Mouse (Mus musculus) stomach, embryonic 14.5 days (tissue): Measurements from ENCODE around the gene Entr1. TPM values are rescaled to one million over a fixed set of nuclear protein-coding genes. Genes with fewer than 3 reads are reported as not detected.
"Not testable (repeated sequence)": the region's sequence is repeated elsewhere in the genome, so short reads cannot be mapped to it uniquely, and the experiment has no call there.

Experiments used
- ATAC-seq: fragments of 200-750 bp; cut with Nextera tagmentation; 2 replicates; pipeline ENCODE4 v1.8.0; 2017; ENCODE audit warnings: low read depth, moderate TSS enrichment; ENCODE audit not compliant: insufficient number of reproducible peaks, insufficient read depth, low FRiP score
- H3K27ac ChIP-seq: fragments of 300-500 bp; sonication (generic); 2 replicates; pipeline ENCODE4 v1.5.1; 2014; ENCODE audit warnings: mild to moderate bottlenecking, low read length, moderate library complexity, mixed read lengths
- H3K27me3 ChIP-seq: fragments of 300-500 bp; sonication (generic); 2 replicates; pipeline ENCODE4 v1.6.1; 2014; ENCODE audit warnings: low read length, control low read depth, mixed read lengths; ENCODE audit not compliant: control insufficient read depth, insufficient read depth
- H3K36me3 ChIP-seq: fragments of 300-500 bp; sonication (generic); 2 replicates; pipeline ENCODE4 v1.6.1; 2014; ENCODE audit warnings: mild to moderate bottlenecking, control low read depth, low read length, moderate library complexity, mixed read lengths; ENCODE audit not compliant: control insufficient read depth, insufficient read depth
- H3K4me1 ChIP-seq: fragments of 300-500 bp; sonication (generic); 2 replicates; pipeline ENCODE4 v1.6.1; 2014; ENCODE audit warnings: low read length, control low read depth, mixed read lengths; ENCODE audit not compliant: control insufficient read depth, insufficient read depth
- H3K4me2 ChIP-seq: fragments of 300-500 bp; sonication (generic); replicated peaks from 2 replicates; pipeline ENCODE4 v1.6.1; 2014; ENCODE audit warnings: low read depth, low read length, control low read depth
- H3K4me3 ChIP-seq: fragments of 300-500 bp; sonication (generic); 2 replicates; pipeline ENCODE4 v1.5.1; 2014; ENCODE audit warnings: low read depth, low read length, control low read depth
- H3K9ac ChIP-seq: fragments of 300-500 bp; sonication (generic); replicated peaks from 2 replicates; pipeline ENCODE4 v1.6.1; 2014; ENCODE audit warnings: low read depth, mild to moderate bottlenecking, control low read depth, low read length, moderate library complexity, mixed read lengths
- H3K9me3 ChIP-seq: fragments of 300-500 bp; sonication (generic); 2 replicates; pipeline ENCODE4 v1.6.1; 2016; ENCODE audit warnings: low read depth, low read length, control low read depth; ENCODE audit not compliant: control insufficient read depth
- WGBS: fragments of 180-500 bp; shearing (Covaris S2); extraction: QIAGEN DNeasy Blood & Tissue Kit; methylation state at CpG from one replicate; pipeline ENCODE4 v1.1.7; 2014; 5-methylcytosine and 5-hydroxymethylcytosine counted together
- polyA plus RNA-seq: library from polyadenylated mRNA; unstranded; fragments of >200 nt; fragmentation: Nextera tagmentation; extraction: Ambion mirVana; gene quantifications from 2 replicates; pipeline ENCODE4 v1.2.1, GENCODE M21; 2014

The Entr1 gene
- polyA plus RNA-seq, 1 experiment from 2014 or later = 102 TPM

DNA sequence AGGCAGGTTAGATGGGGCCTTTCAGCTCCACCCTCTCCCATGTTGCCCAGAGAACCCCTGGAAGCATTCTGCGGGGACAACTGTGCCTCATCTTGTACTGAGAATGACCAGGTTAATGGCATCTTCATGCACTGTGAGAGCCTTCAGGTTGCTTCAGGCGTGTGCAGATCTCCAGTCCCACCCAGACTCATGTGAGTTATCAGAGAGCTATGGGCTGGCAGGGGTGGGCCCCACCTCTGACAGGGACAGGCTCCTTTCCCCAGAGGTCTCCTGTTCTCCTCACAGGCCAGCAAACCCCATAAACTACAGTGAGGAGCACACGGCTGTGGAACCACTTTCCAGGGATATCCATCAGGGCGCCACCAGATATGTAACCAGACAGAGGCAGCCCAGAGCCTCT lies 11.9 kb upstream of the Entr1 start:
- peaks cover 56% of the 10 kb centered on the region for H3K36me3 ChIP-seq
- H3K9me3 ChIP-seq = no peaks in the 10 kb centered on the region
- WGBS = 81% methylated on average over 4 of the region's 4 CpGs
- H3K4me3 ChIP-seq = no peak overlapping the region
- H3K4me2 ChIP-seq = no peak overlapping the region
- H3K27ac ChIP-seq = no peak overlapping the region
- H3K4me1 ChIP-seq = no peaks in the 10 kb centered on the region
- no peak for ATAC-seq
- no peak overlapping the region for H3K9ac ChIP-seq
- no peaks in the 10 kb centered on the region for H3K27me3 ChIP-seq

DNA sequence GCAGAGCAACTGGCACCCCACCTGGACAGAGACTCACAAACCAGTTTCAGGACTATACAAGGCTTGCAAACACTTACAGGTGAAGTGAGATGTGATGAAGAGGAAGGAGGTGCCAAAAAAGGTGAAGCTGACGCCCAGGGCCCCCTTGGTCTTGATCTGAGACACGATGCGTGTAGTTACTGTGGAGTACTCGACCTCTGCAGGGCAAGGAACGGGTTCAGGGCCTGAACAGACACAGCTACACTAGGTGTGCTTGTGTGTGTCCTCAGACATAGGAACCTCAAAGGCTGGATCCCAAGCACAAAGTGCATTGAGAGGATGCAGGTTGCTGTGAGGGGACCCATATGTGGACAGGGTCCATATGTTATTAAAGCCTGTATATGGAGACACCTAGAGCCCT lies 11.2 kb upstream of the Entr1 start:
- Histone ChIP-seq H3K9me3 (no peaks in the 10 kb centered on the region), H3K9ac (no peak overlapping the region), H3K36me3 (peaks cover 64% of the 10 kb centered on the region), H3K4me2 (no peak overlapping the region), H3K4me3 (no peak overlapping the region), H3K27me3 (no peaks in the 10 kb centered on the region), H3K27ac (no peak overlapping the region), H3K4me1 (no peaks in the 10 kb centered on the region)
- WGBS = 85% methylated on average over 5 of the region's 5 CpGs
- ATAC-seq = no peak

DNA sequence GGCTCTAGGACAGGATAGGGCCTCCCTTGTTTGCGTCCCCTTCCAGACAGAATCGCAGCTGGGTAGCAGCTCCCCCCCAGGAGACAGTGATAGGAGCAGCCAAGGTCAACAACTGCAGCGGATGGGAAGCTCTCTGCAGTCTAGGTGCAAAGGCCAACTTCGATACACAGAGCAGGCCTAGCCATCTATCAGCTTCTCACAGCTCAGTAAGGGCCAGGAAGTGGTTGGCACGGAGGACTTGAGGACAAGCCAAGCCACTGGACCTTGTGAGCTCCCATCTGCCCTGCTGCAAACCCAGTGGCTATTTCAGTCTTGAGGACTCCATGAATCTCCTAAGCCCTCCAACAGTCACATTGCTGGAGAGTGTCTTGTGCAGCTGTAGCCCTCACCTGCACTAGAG lies 10.5 kb upstream of the Entr1 start:
- Histone ChIP-seq H3K27ac (no peak overlapping the region), H3K9me3 (no peaks in the 10 kb centered on the region), H3K27me3 (no peaks in the 10 kb centered on the region), H3K4me3 (no peak overlapping the region), H3K36me3 (peaks cover 70% of the 10 kb centered on the region), H3K4me1 (no peaks in the 10 kb centered on the region), H3K9ac (no peak overlapping the region), H3K4me2 (no peak overlapping the region)
- 81% methylated on average over 5 of the region's 5 CpGs for WGBS
- ATAC-seq = no peak

DNA sequence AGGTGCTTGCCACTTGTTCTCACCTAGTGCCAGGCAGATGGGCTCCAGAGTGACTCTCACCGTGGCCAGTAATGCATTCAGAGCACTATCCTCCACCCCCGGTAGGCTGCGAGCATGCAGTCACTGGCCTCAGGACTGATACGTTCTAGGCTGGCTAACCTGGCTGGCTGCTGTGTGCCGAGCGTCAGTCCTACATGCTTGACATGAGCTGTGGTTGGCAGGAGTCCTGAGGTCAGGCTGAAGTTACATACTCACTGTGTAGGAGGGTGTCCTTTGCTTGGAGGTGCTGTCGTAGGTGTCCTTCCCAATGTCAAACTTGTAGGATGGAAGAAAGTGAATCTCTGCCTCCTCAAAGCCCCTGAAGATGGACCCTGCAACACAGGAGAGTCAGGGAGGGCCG lies 9.9 kb upstream of the Entr1 start:
- Histone ChIP-seq H3K36me3 (peaks cover 77% of the 10 kb centered on the region), H3K27ac (no peak overlapping the region), H3K4me3 (no peak overlapping the region), H3K27me3 (no peaks in the 10 kb centered on the region), H3K9me3 (no peaks in the 10 kb centered on the region), H3K9ac (no peak overlapping the region), H3K4me1 (no peaks in the 10 kb centered on the region), H3K4me2 (no peak overlapping the region)
- 88% methylated on average over 8 of the region's 8 CpGs for WGBS
- ATAC-seq = no peak

DNA sequence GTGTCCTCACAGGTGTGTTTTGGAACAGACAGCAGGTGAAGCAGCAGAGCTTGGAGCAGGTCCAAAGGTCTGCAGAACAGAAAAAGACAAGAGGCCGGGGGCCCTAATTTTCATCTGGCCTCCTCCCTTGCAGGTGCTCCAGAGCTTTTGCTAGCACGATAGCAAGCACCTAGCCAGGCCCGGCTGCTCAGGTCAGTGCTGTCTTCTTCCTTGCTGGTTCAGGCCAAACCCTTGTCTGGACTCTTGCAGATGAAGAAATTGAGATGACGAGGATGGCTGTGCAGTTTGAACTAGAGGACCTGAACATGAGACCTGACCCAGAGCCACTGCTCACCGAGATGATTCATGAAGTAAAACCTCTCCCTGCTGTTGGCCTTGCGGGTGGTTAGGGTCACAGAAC lies 2.5 kb upstream of the Entr1 start:
- Histone ChIP-seq H3K9me3 (no peaks in the 10 kb centered on the region), H3K4me1 (peaks cover 9% of the 10 kb centered on the region; the same call in 1 of the 2 replicates), H3K27me3 (no peaks in the 10 kb centered on the region), H3K36me3 (peaks cover 70% of the 10 kb centered on the region), H3K9ac (no peak overlapping the region), H3K27ac (no peak overlapping the region), H3K4me2 (no peak overlapping the region), H3K4me3 (no peak overlapping the region)
- 95% methylated on average over 6 of the region's 6 CpGs for WGBS
- no peak for ATAC-seq

DNA sequence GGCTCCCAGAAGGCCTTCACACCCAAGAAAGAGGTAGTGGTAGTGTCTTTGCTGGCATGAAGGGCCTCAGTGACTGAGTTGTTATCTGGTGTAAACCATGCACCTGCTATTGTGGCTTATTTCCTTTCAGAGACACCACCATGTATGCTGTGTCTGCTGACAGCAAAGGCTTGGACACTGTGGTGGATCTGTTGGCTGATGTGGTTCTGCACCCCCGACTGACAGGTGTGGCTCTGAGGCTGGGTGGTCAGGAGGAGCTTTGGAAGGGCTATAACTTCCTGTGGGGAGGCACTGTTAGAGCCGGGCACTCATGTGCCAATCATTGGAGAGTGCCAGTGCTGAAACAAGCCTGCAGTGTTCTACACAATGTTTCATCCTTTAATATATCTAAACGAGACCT lies 1.8 kb upstream of the Entr1 start:
- no peak for ATAC-seq
- Histone ChIP-seq H3K27ac (no peak overlapping the region), H3K27me3 (no peaks in the 10 kb centered on the region), H3K4me2 (no peak overlapping the region), H3K4me3 (no peak overlapping the region), H3K9ac (no peak overlapping the region), H3K4me1 (peaks cover 9% of the 10 kb centered on the region; the same call in 1 of the 2 replicates), H3K9me3 (no peaks in the 10 kb centered on the region), H3K36me3 (peaks cover 70% of the 10 kb centered on the region)
- WGBS = 85% methylated on average over 3 of the region's 3 CpGs

DNA sequence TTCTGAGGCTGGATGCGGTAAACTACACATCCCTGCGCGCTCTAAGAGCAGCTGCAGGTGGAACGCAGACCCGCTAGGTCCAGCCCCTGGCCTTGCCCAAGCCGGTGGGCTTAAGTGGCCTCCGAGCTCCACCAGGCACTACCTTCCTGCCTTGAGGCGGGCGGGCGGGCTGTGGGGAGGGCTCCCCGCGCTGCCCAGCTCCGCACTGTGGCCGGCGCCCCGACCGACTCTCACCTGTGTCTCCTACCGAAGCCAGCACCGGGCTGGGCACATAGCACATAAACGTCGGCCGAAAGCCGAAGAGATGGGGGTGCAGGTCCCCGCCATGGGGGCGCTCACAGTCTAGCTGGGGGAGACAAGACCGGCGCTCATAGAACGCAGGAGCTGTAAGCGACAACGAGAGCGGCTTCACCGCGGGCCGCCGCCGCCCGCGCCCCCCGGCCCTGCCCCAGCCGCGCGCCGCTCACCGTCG lies 398 bp downstream of the Entr1 start:
- peaks cover 9% of the 10 kb centered on the region; the same call in 1 of the 2 replicates for H3K4me1 ChIP-seq
- ATAC-seq = peak; percentile 46
- H3K9me3 ChIP-seq = no peaks in the 10 kb centered on the region
- H3K27ac ChIP-seq = peak overlapping the region; percentile 24; the same call in 1 of the 2 replicates
- H3K27me3 ChIP-seq = no peaks in the 10 kb centered on the region
- peaks cover 67% of the 10 kb centered on the region for H3K36me3 ChIP-seq
- peak overlapping the region; percentile 93 for H3K4me2 ChIP-seq
- under 1% methylated on average over 45 of the region's 45 CpGs for WGBS
- H3K9ac ChIP-seq = peak overlapping the region; percentile 78
- peak overlapping the region; percentile 96 for H3K4me3 ChIP-seq

DNA sequence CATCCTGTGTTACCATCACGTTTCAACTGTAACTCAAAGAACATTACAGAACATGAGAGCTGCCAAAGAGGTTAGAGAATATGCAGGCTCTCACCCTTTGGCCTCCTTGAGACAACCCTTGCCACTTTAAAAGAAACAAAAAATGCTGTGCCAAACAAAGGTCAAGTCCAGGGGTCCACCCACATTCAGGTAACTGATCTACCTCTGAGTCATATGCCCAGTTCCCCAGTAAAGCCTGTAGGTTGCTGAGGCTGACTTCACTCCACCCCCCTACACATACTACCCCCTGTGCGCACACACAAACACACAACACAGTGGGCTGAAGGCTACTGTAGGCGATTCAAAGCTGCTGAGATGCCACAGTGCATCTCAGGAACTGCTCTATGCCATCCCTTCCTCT lies 1.4 kb downstream of the Entr1 start:
- Histone ChIP-seq H3K36me3 (peaks cover 64% of the 10 kb centered on the region), H3K4me1 (peaks cover 9% of the 10 kb centered on the region; the same call in 1 of the 2 replicates), H3K4me2 (peak overlapping the region; percentile 93; the same call in 1 of the 2 replicates), H3K27ac (no peak overlapping the region), H3K9ac (no peak overlapping the region), H3K4me3 (peak overlapping the region; percentile 96; the same call in 1 of the 2 replicates), H3K9me3 (no peaks in the 10 kb centered on the region), H3K27me3 (no peaks in the 10 kb centered on the region)
- WGBS = 91% methylated on average over 3 of the region's 3 CpGs
- no peak for ATAC-seq

DNA sequence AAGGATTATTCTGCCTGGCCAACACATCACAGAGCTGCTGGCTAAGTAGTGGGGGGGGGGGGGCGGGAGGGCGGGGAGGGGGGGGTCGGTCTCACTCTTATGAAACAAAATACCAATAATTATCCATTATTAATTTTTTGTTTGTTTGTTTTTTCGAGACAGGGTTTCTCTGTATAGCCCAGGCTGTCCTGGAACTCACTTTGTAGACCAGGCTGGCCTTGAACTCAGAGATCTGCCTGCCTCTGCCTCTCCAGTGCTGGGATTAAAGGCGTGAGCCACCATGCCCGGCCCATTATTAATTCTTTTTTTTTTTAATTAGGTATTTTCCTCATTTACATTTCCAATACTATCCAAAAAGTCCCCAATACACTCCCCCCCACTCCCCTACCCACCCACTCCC lies 8.2 kb downstream of the Entr1 start:
- H3K27me3 ChIP-seq, H3K4me1 ChIP-seq, H3K9me3 ChIP-seq, H3K27ac ChIP-seq, ATAC-seq: not testable (repeated sequence)
- Histone ChIP-seq H3K36me3 (peaks cover 50% of the 10 kb centered on the region), H3K4me2 (peak overlapping the region; percentile 67), H3K9ac (peak overlapping the region; percentile 78; the same call in 1 of the 2 replicates), H3K4me3 (peak overlapping the region; percentile 89)
- 28% methylated on average over 6 of the region's 6 CpGs for WGBS
